Mouse (Mus musculus) brain, adult 10 weeks (tissue): ENCODE measurements around the gene Cd209e. TPM values are rescaled to one million over a fixed set of nuclear protein-coding genes. Genes with fewer than 3 reads are reported as not detected.

Experiments
- polyA plus RNA-seq: library from polyadenylated mRNA; stranded (reverse); fragments of 350-450 nt; fragmentation: Illumina TruSeq; extraction: RNeasy Lipid Tissue Mini Kit (QIAGEN cat#74804); gene quantifications from one replicate; pipeline ENCODE4 v1.2.3, GENCODE M21; 2015; ENCODE audit warnings: low read depth, low replicate concordance

Cd209e gene
- not detected for polyA plus RNA-seq

DNA sequence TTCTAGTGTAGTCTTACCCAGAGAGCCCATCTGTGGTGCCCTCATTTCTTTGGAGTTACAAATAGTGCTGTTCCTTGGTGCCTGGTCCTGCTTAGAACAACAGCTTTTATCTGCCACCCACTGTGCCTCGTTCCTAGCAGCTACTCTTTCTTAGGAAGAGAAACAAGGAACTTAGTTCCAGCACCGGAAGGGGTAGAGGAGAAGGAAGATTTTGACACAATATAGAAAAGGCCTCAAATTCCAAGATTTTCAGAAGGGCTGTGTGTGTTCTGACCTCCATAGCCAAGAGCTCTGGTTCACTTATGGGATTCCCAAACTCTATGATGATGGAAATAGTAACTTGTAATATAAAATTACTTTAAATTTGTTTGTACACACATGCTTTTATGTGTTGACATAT lies at the start of gene Cd209e:
Cd209e (minus strand) TSS at position 101 of the 400 bp plus-strand sequence.

DNA sequence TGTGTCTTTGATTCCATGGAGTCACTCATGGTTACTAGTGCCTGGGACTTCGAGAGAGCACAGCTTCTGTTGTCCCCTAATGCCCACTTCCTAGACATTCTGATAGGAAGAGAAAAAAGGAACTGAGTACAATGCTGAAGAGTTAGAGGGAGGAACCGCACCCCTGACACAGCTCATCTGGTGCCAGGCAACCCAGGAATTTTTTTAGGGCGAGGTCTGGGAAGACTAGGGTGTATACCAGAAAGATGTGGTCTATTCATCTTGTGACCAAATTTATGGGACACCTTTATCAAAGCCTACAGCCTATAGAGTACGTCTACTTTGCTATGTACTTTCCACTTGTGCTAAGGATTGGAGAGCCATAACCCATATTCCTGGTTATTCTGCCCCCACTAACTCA lies 24.3 kb upstream of the Cd209e start, which contains the start of gene Cd209d:
Cd209d (minus strand) TSS at position 101 of the 400 bp plus-strand sequence.

Other genes starting within 250 kb of the Cd209e start
- 31.6 TPM for gene Xab2, start 233.0 kb downstream of the Cd209e start, polyA plus RNA-seq
- 90.1 TPM for gene Pet100, start 232.8 kb downstream of the Cd209e start, polyA plus RNA-seq
- not detected for gene Pcp2, start 228.8 kb downstream of the Cd209e start, polyA plus RNA-seq
- gene Stxbp2, start 223.4 kb downstream of the Cd209e start, polyA plus RNA-seq = 87.8 TPM
- 1.5 TPM for gene Retn, start 198.5 kb downstream of the Cd209e start, polyA plus RNA-seq
- 0.40 TPM for gene Mcemp1, start 188.6 kb downstream of the Cd209e start, polyA plus RNA-seq
- gene Fcor, start 181.9 kb downstream of the Cd209e start, polyA plus RNA-seq = 28.4 TPM
- gene Trappc5, start 178.0 kb downstream of the Cd209e start, polyA plus RNA-seq = 33.1 TPM
- not detected for gene Fcer2a, start 160.1 kb downstream of the Cd209e start, polyA plus RNA-seq
- not detected for gene Clec4g, start 133.7 kb downstream of the Cd209e start, polyA plus RNA-seq
- gene Cd209a, start 105.3 kb downstream of the Cd209e start, polyA plus RNA-seq = 0.59 TPM
- gene Cd209d, start 24.2 kb upstream of the Cd209e start, polyA plus RNA-seq = not detected
- not detected for gene Cd209b, start 72.5 kb upstream of the Cd209e start, polyA plus RNA-seq
- gene Cd209c, start 100.4 kb upstream of the Cd209e start, polyA plus RNA-seq = 0.39 TPM